ENCODE assay signal across 10 mouse cellular contexts in genomic region chr2:30258600-30258999, GRCm38 (mm10). TPM values are rescaled to one million over a fixed set of nuclear protein-coding genes. Genes with fewer than 3 reads are reported as not detected.
DNase-seq lines count a peak whose midpoint lies in the region; ATAC-seq lines count a peak whose summit lies in the region.
"Had no signal": no experiment of that assay in that cellular context is flagged by ENCODE, and none has a peak within 500 bp of the region (broad histone marks: within the 10 kb centered on the region; RNA-seq: fewer than 3 reads in every experiment).

No protein-coding gene starts in this region.

- H3K4me2 ChIP-seq in embryonic facial prominence, embryonic 14.5 days (ENCODE audit: low read depth, low read length), result no peak overlapping the region
- no peak overlapping the region for H3K4me2 ChIP-seq in midbrain, embryonic 14.5 days (ENCODE audit: low read length)

- H3K9ac ChIP-seq in embryonic facial prominence, embryonic 14.5 days (ENCODE audit: low read depth, low read length), result no peak overlapping the region
- no peak overlapping the region for H3K9ac ChIP-seq in midbrain, embryonic 14.5 days (replicated peaks; ENCODE audit: low read length)

- 78% methylated on average over 4 of the region's 4 CpGs for WGBS in embryonic facial prominence, embryonic 14.5 days
- 95% methylated on average over 4 of the region's 4 CpGs for WGBS in midbrain, embryonic 14.5 days

- no peak overlapping the region for H3K27ac ChIP-seq in embryonic facial prominence, embryonic 14.5 days (replicated peaks; ENCODE audit: low read depth, low read length)
- no peak overlapping the region for H3K27ac ChIP-seq in midbrain, embryonic 14.5 days (replicated peaks; ENCODE audit: low read depth, low read length)

- H3K4me1 ChIP-seq in embryonic facial prominence, embryonic 14.5 days (ENCODE audit: control insufficient read depth, insufficient read depth, low read length), result no peaks in the 10 kb centered on the region
- no peaks in the 10 kb centered on the region for H3K4me1 ChIP-seq in midbrain, embryonic 14.5 days (ENCODE audit: control insufficient read depth, insufficient read depth, low read length)

- DNase-seq in gastrocnemius, adult 18-20 months (ENCODE audit: low spot score), result peak; percentile 80
- no peak for DNase-seq in gastrocnemius, postnatal 10 days
- DNase-seq in embryonic facial prominence, embryonic 14.5 days (ENCODE audit: low spot score), result peak; percentile 30
- peak; percentile 55 for DNase-seq in lung, postnatal 14 days
- DNase-seq in midbrain, embryonic 14.5 days, result no peak
- no peak for DNase-seq in yolk sac, embryonic 10.5 days (ENCODE audit: low spot score)
- DNase-seq: cerebellum, adult 18-20 months had no signal

- ATAC-seq in embryonic facial prominence, embryonic 14.5 days (ENCODE audit: low read depth), result 0 out of 2 replicates have a peak, but pooled peaks have one; percentile 11
- ATAC-seq in inflammation-experienced regulatory T-cells, adult 6 months, result peak; percentile 39
- ATAC-seq in midbrain, embryonic 14.5 days (ENCODE audit: low FRiP score, low TSS enrichment), result no peak
- ATAC-seq in erythroid progenitor cell, adult 5-6 weeks (replicated peaks; ENCODE audit: low FRiP score, poor library complexity, severe bottlenecking), result no peak

- H3K36me3 ChIP-seq in embryonic facial prominence, embryonic 14.5 days (ENCODE audit: control insufficient read depth, insufficient read depth, low read length), result peaks cover 87% of the 10 kb centered on the region
- H3K36me3 ChIP-seq in midbrain, embryonic 14.5 days (ENCODE audit: control insufficient read depth, insufficient read depth, low read length), result peaks cover 86% of the 10 kb centered on the region

- H3K27me3 ChIP-seq in embryonic facial prominence, embryonic 14.5 days (replicated peaks; ENCODE audit: control insufficient read depth, insufficient read depth, low read length), result no peaks in the 10 kb centered on the region
- no peaks in the 10 kb centered on the region for H3K27me3 ChIP-seq in midbrain, embryonic 14.5 days (ENCODE audit: control insufficient read depth, insufficient read depth, low read length)

- H3K4me3 ChIP-seq in embryonic facial prominence, embryonic 14.5 days (ENCODE audit: low read depth, low read length), result no peak overlapping the region
- H3K4me3 ChIP-seq in midbrain, embryonic 14.5 days (replicated peaks; ENCODE audit: low read depth, low read length), result no peak overlapping the region

- H3K9me3 ChIP-seq in embryonic facial prominence, embryonic 14.5 days (ENCODE audit: control insufficient read depth, low read length), result no peaks in the 10 kb centered on the region
- no peaks in the 10 kb centered on the region for H3K9me3 ChIP-seq in midbrain, embryonic 14.5 days (ENCODE audit: control insufficient read depth, low read length)

RNA-seq across cellular contexts. Expression of gene Phyhd1, which starts 7.4 kb away (rescaled TPM):
- 10 to 100 TPM; 10.4 to 18.7 TPM for total RNA-seq in gastrocnemius, adult 18-20 months (2021)
- total RNA-seq in gastrocnemius, postnatal 10 days (2021), result 10 to 100 TPM; 11.3 to 12.4 TPM
- polyA plus RNA-seq in embryonic facial prominence, embryonic 14.5 days (2014; fragmentation: Nextera tagmentation; extraction: Ambion mirVana), result 5.4 and 5.7 TPM in 2 replicates
- polyA plus RNA-seq in inflammation-experienced regulatory T-cells, adult 6 months (2017; shearing (Covaris generic)), result 1 to 10 TPM; 2.5 to 4.8 (median 4.3) TPM
- polyA plus RNA-seq in midbrain, embryonic 14.5 days (2014; fragmentation: Nextera tagmentation; extraction: Ambion mirVana), result 4.9 and 6.0 TPM in 2 replicates
- total RNA-seq in erythroid progenitor cell, adult 5-6 weeks (2015; ENCODE audit: low replicate concordance), result 6.1 and 11.3 TPM in 2 replicates
- total RNA-seq in erythroid progenitor cell, adult 5-6 weeks (2017; ENCODE audit: low replicate concordance), result 2.8 and 9.6 TPM in 2 replicates

RNA-seq across cellular contexts. Expression of gene Gm28035, which starts 18.2 kb away (rescaled TPM):
- total RNA-seq in gastrocnemius, adult 18-20 months (2021), result 1 to 10 TPM in 1 of 2 experiments, under 1 TPM in 1; 0.55 to 1.2 TPM
- under 1 TPM; 0.42 to 0.86 TPM for total RNA-seq in gastrocnemius, postnatal 10 days (2021)
- polyA plus RNA-seq in embryonic facial prominence, embryonic 14.5 days (2014; fragmentation: Nextera tagmentation; extraction: Ambion mirVana), result 0.06 TPM in 1 of 2 replicates, not detected in the other
- under 1 TPM in 2 of 3 experiments, not detected in 1; 0.16 to 0.17 TPM for polyA plus RNA-seq in inflammation-experienced regulatory T-cells, adult 6 months (2017; shearing (Covaris generic))
- polyA plus RNA-seq in midbrain, embryonic 14.5 days (2014; fragmentation: Nextera tagmentation; extraction: Ambion mirVana), result 0.25 TPM in 1 of 2 replicates, not detected in the other
- not detected in 2 replicates for total RNA-seq in erythroid progenitor cell, adult 5-6 weeks (2015; ENCODE audit: low replicate concordance)
- 0.13 TPM in 1 of 2 replicates, not detected in the other for total RNA-seq in erythroid progenitor cell, adult 5-6 weeks (2017; ENCODE audit: low replicate concordance)

RNA-seq across cellular contexts. Expression of gene Lrrc8a, which starts 21.1 kb away (rescaled TPM):
- 10 to 100 TPM; 24.5 to 28.4 TPM for total RNA-seq in gastrocnemius, adult 18-20 months (2021)
- total RNA-seq in gastrocnemius, postnatal 10 days (2021), result 10 to 100 TPM; 21.2 to 22.1 TPM
- polyA plus RNA-seq in embryonic facial prominence, embryonic 14.5 days (2014; fragmentation: Nextera tagmentation; extraction: Ambion mirVana), result 39.2 and 41.3 TPM in 2 replicates
- polyA plus RNA-seq in inflammation-experienced regulatory T-cells, adult 6 months (2017; shearing (Covaris generic)), result 10 to 100 TPM; 25.6 to 36.7 (median 33.1) TPM
- polyA plus RNA-seq in midbrain, embryonic 14.5 days (2014; fragmentation: Nextera tagmentation; extraction: Ambion mirVana), result 66.0 and 70.9 TPM in 2 replicates
- 9.6 and 11.9 TPM in 2 replicates for total RNA-seq in erythroid progenitor cell, adult 5-6 weeks (2015; ENCODE audit: low replicate concordance)
- total RNA-seq in erythroid progenitor cell, adult 5-6 weeks (2017; ENCODE audit: low replicate concordance), result 6.9 and 10.7 TPM in 2 replicates

RNA-seq across cellular contexts. Expression of gene Gm28038, which starts 22.2 kb away (rescaled TPM):
- total RNA-seq in gastrocnemius, adult 18-20 months (2021), result 1 to 10 TPM in 1 of 2 experiments, not detected in 1; 1.1 TPM
- total RNA-seq in gastrocnemius, postnatal 10 days (2021), result not detected
- polyA plus RNA-seq in embryonic facial prominence, embryonic 14.5 days (2014; fragmentation: Nextera tagmentation; extraction: Ambion mirVana), result not detected in 2 replicates
- polyA plus RNA-seq in inflammation-experienced regulatory T-cells, adult 6 months (2017; shearing (Covaris generic)), result 1 to 10 TPM in 1 of 3 experiments, not detected in 2; 7.1 TPM
- not detected in 2 replicates for polyA plus RNA-seq in midbrain, embryonic 14.5 days (2014; fragmentation: Nextera tagmentation; extraction: Ambion mirVana)
- not detected in 2 replicates for total RNA-seq in erythroid progenitor cell, adult 5-6 weeks (2015; ENCODE audit: low replicate concordance)
- total RNA-seq in erythroid progenitor cell, adult 5-6 weeks (2017; ENCODE audit: low replicate concordance), result not detected in 2 replicates
- polyA plus RNA-seq: large intestine, adult 2 months had no signal

RNA-seq across cellular contexts. Expression of gene Dolk, which starts 27.5 kb away (rescaled TPM):
- total RNA-seq in gastrocnemius, adult 18-20 months (2021), result 10 to 100 TPM; 20.9 to 22.4 TPM
- 10 to 100 TPM; 17.3 to 18.3 TPM for total RNA-seq in gastrocnemius, postnatal 10 days (2021)
- 30.2 and 30.8 TPM in 2 replicates for polyA plus RNA-seq in embryonic facial prominence, embryonic 14.5 days (2014; fragmentation: Nextera tagmentation; extraction: Ambion mirVana)
- polyA plus RNA-seq in inflammation-experienced regulatory T-cells, adult 6 months (2017; shearing (Covaris generic)), result 10 to 100 TPM; 10.8 to 14.6 (median 10.9) TPM
- polyA plus RNA-seq in midbrain, embryonic 14.5 days (2014; fragmentation: Nextera tagmentation; extraction: Ambion mirVana), result 32.2 and 32.7 TPM in 2 replicates
- 1.3 TPM in 1 of 2 replicates, not detected in the other for total RNA-seq in erythroid progenitor cell, adult 5-6 weeks (2015; ENCODE audit: low replicate concordance)
- 1.0 TPM in 1 of 2 replicates, not detected in the other for total RNA-seq in erythroid progenitor cell, adult 5-6 weeks (2017; ENCODE audit: low replicate concordance)

Comparison
In these comparisons a context has a peak if more than half of its experiments do, and no peak if none do; other contexts are left out.
1. DNase-seq: peak in gastrocnemius, adult 18-20 months (single experiment), embryonic facial prominence, embryonic 14.5 days (single experiment) and lung, postnatal 14 days (single experiment); none in gastrocnemius, postnatal 10 days (single experiment), midbrain, embryonic 14.5 days (single experiment) and yolk sac, embryonic 10.5 days (single experiment).
2. ATAC-seq: peak in embryonic facial prominence, embryonic 14.5 days (single experiment) and inflammation-experienced regulatory T-cells, adult 6 months (single experiment); none in midbrain, embryonic 14.5 days (single experiment) and erythroid progenitor cell, adult 5-6 weeks (single experiment).